In the genomic region with DNA sequence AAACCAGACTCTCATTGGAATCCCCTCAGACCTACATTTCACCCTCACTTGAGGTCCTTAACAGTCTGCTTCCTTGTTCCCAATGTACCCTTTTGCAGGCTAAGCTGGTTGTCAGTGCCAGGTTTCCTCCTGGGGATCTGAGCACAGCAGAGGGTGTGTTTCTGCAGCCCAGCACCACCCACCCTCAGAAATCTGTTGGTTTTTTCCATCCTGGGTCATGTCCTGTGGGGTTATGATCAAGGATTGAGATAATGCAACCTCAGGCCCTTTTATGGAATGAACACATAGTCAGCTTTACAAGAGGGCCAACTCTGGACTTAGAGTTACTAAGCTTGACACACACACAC, we compare ENCODE assay signal across 22 mouse cellular contexts.
DNase-seq lines count a peak whose midpoint lies in the region; ATAC-seq lines count a peak whose summit lies in the region.
"Had no signal": no experiment of that assay in that cellular context is flagged by ENCODE, and none has a peak within 500 bp of the region (broad histone marks: within the 10 kb centered on the region; RNA-seq: fewer than 3 reads in every experiment).

No protein-coding gene starts in this region.

- no peaks in the 10 kb centered on the region for H3K36me3 ChIP-seq in heart, embryonic 15.5 days
- no peaks in the 10 kb centered on the region for H3K36me3 ChIP-seq in intestine, embryonic 16.5 days (ENCODE audit: control insufficient read depth, insufficient read depth, low read length)
- H3K36me3 ChIP-seq: embryonic facial prominence, embryonic 15.5 days; hindbrain, embryonic 15.5 days; limb, embryonic 12.5 days; midbrain, embryonic 10.5 days had no signal

- ATAC-seq in heart, embryonic 15.5 days (replicated peaks; ENCODE audit: insufficient number of reproducible peaks, insufficient read depth, low FRiP score, low read depth), result 0 out of 2 replicates have a peak, but pooled peaks have one; percentile 31
- peak; percentile 13; the same call in 1 of the 2 replicates for ATAC-seq in megakaryocyte progenitor cell, adult 5-6 weeks (replicated peaks; ENCODE audit: poor library complexity)
- ATAC-seq in erythroid progenitor cell, adult 5-6 weeks (replicated peaks; ENCODE audit: low FRiP score, poor library complexity, severe bottlenecking), result no peak
- no peak for ATAC-seq in intestine, embryonic 16.5 days
- ATAC-seq: activated CD4-positive, CD25-positive, alpha-beta regulatory T cell, adult 4 months; forebrain, embryonic 16.5 days; liver, postnatal 0 days had no signal

- no peak overlapping the region for H3K9ac ChIP-seq in heart, embryonic 15.5 days
- no peak overlapping the region for H3K9ac ChIP-seq in intestine, embryonic 16.5 days (ENCODE audit: low read depth, low read length)
- H3K9ac ChIP-seq: embryonic facial prominence, embryonic 15.5 days; hindbrain, embryonic 15.5 days; limb, embryonic 12.5 days; liver, postnatal 0 days had no signal

- H3K4me2 ChIP-seq in heart, embryonic 15.5 days, result no peak overlapping the region
- no peak overlapping the region for H3K4me2 ChIP-seq in intestine, embryonic 16.5 days (ENCODE audit: low read depth, low read length)
- H3K4me2 ChIP-seq: embryonic facial prominence, embryonic 15.5 days; hindbrain, embryonic 15.5 days; limb, embryonic 12.5 days; liver, embryonic 11.5 days had no signal

- no peak for DNase-seq in heart, adult 8-10 months (ENCODE audit: low spot score)
- DNase-seq in 416B (ENCODE audit: low read depth), result peak; percentile 3
- DNase-seq: cerebellum, adult 2 months; cerebellum, postnatal 25 days; gastrocnemius, postnatal 25 days; heart, adult 2 months; heart, postnatal 4 days; layer of hippocampus, postnatal 36 days; liver, postnatal 0 days; thymus, postnatal 25 days had no signal

- no peaks in the 10 kb centered on the region for H3K9me3 ChIP-seq in heart, embryonic 15.5 days (replicated peaks)
- no peaks in the 10 kb centered on the region for H3K9me3 ChIP-seq in intestine, embryonic 16.5 days (ENCODE audit: control insufficient read depth, low read length)
- H3K9me3 ChIP-seq: embryonic facial prominence, embryonic 15.5 days; hindbrain, embryonic 15.5 days; limb, embryonic 12.5 days; midbrain, embryonic 10.5 days had no signal

- H3K4me1 ChIP-seq in heart, embryonic 15.5 days (replicated peaks), result no peaks in the 10 kb centered on the region; the same call in 1 of the 2 replicates
- H3K4me1 ChIP-seq in brown adipose tissue, adult 24 weeks (ENCODE audit: control insufficient read depth, insufficient read depth, insufficient read length, low read length), result peaks cover 10% of the 10 kb centered on the region; the same call in 1 of the 2 replicates
- no peaks in the 10 kb centered on the region for H3K4me1 ChIP-seq in intestine, embryonic 16.5 days (ENCODE audit: control insufficient read depth, insufficient read depth, low read length)
- H3K4me1 ChIP-seq: embryonic facial prominence, embryonic 15.5 days; hindbrain, embryonic 15.5 days; limb, embryonic 12.5 days; midbrain, embryonic 10.5 days had no signal

- no peaks in the 10 kb centered on the region for H3K27me3 ChIP-seq in heart, embryonic 15.5 days
- H3K27me3 ChIP-seq in intestine, embryonic 16.5 days (replicated peaks; ENCODE audit: control insufficient read depth, insufficient read depth, low read length), result no peaks in the 10 kb centered on the region
- H3K27me3 ChIP-seq: embryonic facial prominence, embryonic 15.5 days; hindbrain, embryonic 15.5 days; limb, embryonic 12.5 days had no signal

- H3K27ac ChIP-seq in heart, embryonic 15.5 days, result no peak overlapping the region
- peak overlapping the region; percentile 97 for H3K27ac ChIP-seq in brown adipose tissue, adult 24 weeks (replicated peaks; ENCODE audit: low read depth, low read length)
- no peak overlapping the region for H3K27ac ChIP-seq in intestine, embryonic 16.5 days (ENCODE audit: low read length)
- H3K27ac ChIP-seq: embryonic facial prominence, embryonic 15.5 days; heart, adult 2 months; hindbrain, embryonic 15.5 days; limb, embryonic 12.5 days; midbrain, embryonic 10.5 days had no signal

- no peak overlapping the region for H3K4me3 ChIP-seq in heart, embryonic 15.5 days
- H3K4me3 ChIP-seq in brown adipose tissue, adult 24 weeks (ENCODE audit: insufficient read depth, low read depth, low read length), result no peak overlapping the region
- no peak overlapping the region for H3K4me3 ChIP-seq in intestine, embryonic 16.5 days (ENCODE audit: low read length)
- H3K4me3 ChIP-seq: embryonic facial prominence, embryonic 15.5 days; heart, adult 2 months; hindbrain, embryonic 15.5 days; limb, embryonic 12.5 days; midbrain, embryonic 10.5 days had no signal

Comparison
In these comparisons a context has a peak if more than half of its experiments do, and no peak if none do; other contexts are left out.
1. ATAC-seq: peak in heart, embryonic 15.5 days (single experiment) and megakaryocyte progenitor cell, adult 5-6 weeks (single experiment); none in erythroid progenitor cell, adult 5-6 weeks (single experiment) and intestine, embryonic 16.5 days (single experiment).